Mouse (Mus musculus) mesoderm, embryonic 11.5 days (tissue): ENCODE measurements around the gene Osbpl2.

Experiments
- DNase-seq: peaks from one replicate; pipeline ENCODE4 v3.0.0-alpha.2; 2012; ENCODE audit warnings: low read depth, low spot score

The Osbpl2 gene

DNA sequence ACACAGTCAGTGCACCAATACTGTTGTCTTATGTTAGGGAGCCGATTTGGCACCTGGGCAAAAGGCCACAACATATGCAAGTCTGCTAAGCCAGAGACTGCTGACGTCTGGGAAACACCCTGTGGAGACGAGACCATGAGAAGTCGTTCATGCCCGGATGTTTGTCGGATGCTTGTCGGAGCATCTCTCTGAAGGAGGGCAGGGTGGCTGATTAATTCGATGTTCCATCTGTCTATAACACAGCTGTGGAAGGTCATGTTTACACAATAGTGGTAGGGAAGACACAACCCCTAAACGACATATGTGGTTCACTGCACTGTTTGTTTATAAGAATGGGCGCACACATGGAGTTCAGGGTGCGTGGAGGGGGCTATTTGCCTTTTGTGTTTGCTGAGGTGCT lies 81.6 kb downstream of the Osbpl2 start:
- DNase-seq, result no peak

- DNase-seq, result no peak
These were observed 82.2 kb downstream of the Osbpl2 start for GRCm38 (mm10) chr2:180201303-180201702.

DNA sequence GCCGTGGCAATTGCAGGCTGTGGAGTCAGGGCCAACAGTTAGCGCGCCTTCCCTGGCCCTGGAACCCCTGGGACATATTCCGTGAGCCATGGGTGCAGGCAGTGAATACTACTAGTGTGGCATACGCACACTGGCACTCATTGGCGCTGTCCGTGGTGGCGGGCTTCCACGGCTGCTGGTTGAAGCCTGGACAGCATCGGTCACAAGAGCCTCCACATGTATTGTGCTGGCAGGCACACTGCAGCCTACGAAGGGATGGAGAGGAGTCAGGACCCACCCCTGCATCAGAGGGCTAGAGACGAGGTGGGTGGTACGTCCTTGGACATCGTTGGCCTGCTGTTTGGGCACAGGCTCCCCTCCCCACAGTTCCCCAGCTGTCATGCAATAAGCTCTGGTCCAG lies 83.2 kb downstream of the Osbpl2 start:
- no peak for DNase-seq

DNA sequence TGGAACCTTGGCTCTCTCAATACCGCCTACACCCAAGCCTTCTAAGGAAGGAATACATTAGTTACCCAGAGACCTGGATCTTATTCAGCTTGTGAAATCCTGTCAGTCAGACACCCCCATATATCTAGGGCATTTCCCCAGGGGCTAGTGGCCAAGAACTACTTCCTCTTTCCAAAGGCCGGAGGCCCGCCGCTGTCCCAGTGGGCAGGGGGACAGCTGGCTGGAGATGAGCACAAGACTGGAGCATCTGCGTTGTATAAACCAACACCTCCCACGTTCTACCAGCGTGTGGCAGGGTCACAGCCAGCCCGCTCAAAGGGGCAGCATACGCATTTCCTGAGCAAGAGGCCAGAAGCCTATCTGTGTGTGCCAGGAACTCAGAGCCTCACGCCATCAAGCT lies 83.7 kb downstream of the Osbpl2 start:
- DNase-seq, result no peak

GRCm38 (mm10) chr2:180204501-180204900 lies 85.4 kb downstream of the Osbpl2 start:
- no peak for DNase-seq

DNA sequence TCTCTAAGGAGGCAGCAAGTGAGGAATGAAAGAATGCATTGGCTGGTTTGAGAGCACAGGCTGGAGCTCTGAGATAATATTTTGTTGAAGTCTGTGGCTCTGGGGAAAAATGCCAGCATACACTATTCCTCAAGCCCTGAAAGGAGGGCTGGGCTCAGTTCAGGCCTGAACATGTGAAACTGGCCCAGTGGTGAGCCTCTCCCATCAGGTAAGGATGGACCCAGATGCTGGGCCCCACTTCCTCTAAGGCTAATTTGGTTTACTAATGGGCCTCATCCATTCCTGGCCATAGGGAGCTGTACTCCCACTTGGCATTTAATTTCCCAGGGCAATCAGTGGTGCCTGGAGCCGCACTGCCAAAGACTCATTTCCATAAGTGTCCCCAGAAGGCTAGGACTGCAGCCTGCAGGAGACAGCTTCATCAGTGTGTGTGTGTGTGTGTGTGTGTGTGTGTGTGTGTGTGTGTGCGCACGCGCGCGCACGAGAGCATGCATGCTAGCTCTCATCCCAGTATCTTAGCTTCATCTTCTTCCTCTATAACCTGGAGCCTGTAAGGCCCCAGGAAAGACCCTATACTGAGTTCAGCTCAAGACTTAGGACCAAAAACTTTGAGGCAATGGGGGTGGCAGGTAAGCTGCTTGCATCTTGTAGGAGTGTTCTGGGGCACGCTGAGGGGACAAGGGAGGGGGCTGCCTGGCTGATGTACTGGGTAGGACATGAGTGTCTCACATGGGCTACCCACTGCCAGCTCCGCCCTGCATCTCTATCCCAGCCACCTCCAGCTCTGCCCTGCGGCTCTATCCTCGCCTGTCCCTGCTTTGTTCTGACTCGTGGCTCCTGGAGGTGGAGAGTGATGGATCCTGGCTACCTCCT lies 86.2 kb downstream of the Osbpl2 start:
- no peak for DNase-seq

- no peak for DNase-seq
These were observed 86.8 kb downstream of the Osbpl2 start for GRCm38 (mm10) chr2:180205956-180206280.

- peak; percentile 52 for DNase-seq
These were observed 88.7 kb downstream of the Osbpl2 start for GRCm38 (mm10) chr2:180207840-180208239.

DNA sequence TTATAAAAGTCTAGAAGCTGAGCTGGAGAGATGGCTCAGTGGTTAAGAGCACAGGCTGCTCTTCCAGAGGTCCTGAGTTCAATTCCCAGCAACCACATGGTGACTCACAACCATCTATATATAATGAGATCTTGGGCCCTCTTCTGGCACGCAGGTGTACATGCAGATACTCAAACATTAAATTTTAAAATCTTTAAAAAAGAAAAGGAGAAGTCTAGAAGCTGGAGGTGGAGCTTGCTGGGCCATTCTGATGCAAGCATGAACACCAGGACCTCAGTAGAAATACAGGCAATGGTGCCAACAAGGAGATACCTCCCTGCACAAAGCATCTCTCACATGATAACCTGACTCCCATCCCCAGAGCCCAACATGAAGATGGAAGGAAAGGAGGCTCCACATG lies 89.9 kb downstream of the Osbpl2 start:
- DNase-seq, result no peak

GRCm38 (mm10) chr2:180212255-180212654 lies 93.1 kb downstream of the Osbpl2 start:
- no peak for DNase-seq
